Mouse (Mus musculus): ENCODE measurements around the gene Ccdc12.

DNA sequence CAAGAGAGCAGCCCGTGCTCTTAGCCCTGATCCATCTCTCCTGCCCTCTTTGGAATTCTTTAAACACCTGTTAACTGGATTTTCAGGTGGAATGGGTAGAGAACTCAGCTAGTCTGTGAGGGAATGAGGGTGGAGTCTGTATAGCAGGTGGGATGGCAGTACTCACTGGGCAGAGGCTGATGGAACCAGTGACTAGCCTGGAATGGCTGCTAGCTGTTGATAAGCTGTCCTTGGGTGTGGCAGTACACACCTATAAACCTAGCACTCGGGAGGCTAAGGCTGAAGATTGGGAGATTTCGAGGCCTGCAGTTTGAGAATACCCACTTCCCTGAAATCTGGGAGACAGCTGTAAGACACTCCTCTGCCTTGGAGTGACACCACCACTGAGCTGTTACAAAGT, 43.3 kb downstream of the Ccdc12 start:
- TF ChIP-seq CTCF (IDR thresholded peaks at IDR 0.05; ENCODE audit: low read depth, low read length) (no peak), POLR2A (IDR thresholded peaks at IDR 0.05; ENCODE audit: borderline replicate concordance, low read depth, low read length) (no peak)

All from bone marrow macrophage, adult 2 months (primary cell).